Mouse (Mus musculus): ENCODE measurements around the gene Hdac4.
A peak's percentile ranks its signal among the peaks of the same experiment; 100 is the strongest.

The Hdac4 gene

GRCm38 (mm10) chr1:91915961-91916360 is 279.5 kb downstream of the Hdac4 start:
- DNase-seq = no peak

GRCm38 (mm10) chr1:91914648-91915047 is 280.9 kb downstream of the Hdac4 start:
- no peak for DNase-seq

DNA sequence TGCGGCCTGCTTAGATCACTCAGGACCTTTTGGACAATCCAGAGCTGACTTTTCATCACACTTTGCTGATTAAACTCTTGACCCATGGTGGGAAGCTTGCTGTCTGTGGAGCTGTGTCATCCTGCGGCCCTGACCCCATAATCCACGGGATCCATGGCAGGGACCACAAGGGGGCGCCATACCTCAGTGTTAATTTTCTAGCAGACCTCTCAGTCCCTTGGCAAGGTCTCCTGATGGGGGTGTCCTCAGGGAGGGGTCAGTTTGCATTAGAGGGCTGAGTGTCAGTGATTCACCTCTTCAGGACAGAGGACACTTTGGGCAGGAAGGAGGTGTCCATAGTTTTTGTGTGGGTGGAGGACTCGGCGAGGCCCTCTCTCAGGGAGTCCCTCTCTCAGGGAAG is 281.6 kb downstream of the Hdac4 start:
- peak; percentile 74 for DNase-seq

DNA sequence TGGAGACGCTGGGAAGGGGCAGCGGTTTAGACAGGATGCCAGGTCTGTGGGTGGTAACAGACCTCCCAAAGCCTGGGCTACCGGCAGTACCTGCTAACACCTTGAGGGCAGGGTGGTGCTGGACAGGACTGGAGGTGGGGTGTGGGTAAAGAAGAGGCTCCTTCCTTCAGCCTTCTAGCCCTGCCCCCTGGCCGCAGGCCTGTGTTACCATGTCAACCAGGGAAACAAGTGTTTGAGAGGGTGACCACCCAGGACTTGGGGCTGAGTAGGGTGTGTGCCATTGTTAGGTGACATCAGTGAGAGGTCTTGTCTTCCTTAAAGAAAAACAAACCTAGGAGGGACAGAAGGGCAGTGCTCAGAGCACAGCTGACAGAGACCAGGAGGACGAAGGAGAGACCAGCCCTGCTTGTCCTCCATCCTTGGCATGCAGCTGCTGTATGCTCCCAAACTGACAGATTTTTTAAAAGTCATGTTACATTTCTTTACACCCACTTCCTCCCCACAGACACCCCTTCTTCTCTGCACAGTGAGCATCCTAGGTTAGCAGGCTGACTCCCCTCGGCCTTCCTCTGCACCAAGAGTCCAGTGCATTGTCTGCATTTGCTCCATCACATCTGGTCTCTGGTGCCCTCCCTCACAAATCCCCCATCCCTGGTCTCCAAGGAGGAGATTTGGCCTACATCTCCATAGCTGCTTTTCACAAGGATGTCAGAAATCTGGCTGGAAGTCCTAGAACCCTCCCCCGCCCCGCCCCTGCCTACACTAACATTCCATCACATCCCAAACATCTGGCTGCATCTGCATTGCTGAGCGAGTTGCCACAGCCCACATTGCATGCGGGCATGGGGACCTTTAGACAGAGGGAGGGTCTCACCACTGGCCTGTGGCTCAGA is 283.0 kb downstream of the Hdac4 start:
- peak; percentile 47 for DNase-seq

DNA sequence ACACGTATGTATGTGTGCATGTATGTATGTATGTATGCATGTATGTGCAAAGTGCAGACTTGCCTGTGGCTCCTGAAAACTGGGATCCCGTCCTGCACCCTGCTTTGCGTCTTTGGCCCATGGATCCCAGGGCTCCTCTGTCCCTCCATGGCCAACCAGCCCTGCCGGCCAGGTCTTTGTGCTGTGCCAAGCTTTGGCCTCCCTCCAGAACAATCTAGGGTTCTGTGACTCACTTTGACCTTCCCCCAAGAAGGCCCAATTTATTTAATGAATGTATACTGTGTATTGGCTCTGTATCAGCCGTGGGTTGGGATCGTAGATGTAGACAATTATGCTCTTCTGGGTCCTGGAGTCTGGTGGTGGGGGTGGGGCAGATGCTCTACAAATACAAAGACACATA is 290.2 kb downstream of the Hdac4 start:
- no peak for DNase-seq

GRCm38 (mm10) chr1:91903241-91903981 is 292.1 kb downstream of the Hdac4 start:
- peak; percentile 63 for DNase-seq

- DNase-seq = no peak
These were observed 298.4 kb downstream of the Hdac4 start for GRCm38 (mm10) chr1:91897078-91897477.

DNA sequence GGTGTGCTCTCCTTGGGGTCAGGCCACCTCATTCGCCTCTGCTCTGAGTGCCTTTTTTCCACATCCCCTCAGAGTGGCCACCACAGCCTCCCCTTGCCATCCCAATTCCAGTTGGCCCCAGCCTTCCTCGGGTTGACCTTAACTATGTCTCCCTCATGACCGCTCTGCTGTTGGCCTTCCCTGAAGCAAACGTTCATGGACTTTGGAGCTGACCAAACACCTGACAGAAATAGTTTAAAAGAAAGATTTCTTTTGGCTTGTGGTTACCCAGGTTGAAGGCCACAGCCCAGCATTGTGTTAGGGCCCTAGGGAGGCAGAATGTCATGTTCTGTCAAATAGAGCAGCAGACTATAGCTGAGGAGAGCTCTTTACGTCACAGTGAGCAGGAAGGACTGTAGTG is 301.2 kb downstream of the Hdac4 start:
- DNase-seq = no peak

- DNase-seq = no peak
These were observed 301.9 kb downstream of the Hdac4 start for GRCm38 (mm10) chr1:91893598-91893997.

DNA sequence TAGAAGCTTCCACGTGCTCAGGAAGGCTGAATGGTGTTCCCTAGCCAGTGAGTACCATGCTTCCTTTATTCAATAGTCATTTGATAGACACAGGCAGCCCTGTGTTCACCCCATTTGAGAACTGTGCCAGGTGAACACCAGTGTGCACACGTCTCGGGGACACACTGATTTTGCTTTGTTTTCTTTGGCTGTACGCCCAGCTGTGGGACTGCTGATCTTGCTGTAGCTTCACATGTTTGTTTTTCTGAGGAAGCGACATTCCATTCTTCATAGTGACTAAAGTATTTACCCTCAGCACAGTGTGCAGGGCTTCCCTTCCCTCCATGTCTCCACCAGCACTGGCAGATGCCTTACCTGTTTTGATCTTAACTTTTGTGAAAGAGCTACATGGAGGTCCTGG is 312.4 kb downstream of the Hdac4 start:
- peak; percentile 17 for DNase-seq

DNA sequence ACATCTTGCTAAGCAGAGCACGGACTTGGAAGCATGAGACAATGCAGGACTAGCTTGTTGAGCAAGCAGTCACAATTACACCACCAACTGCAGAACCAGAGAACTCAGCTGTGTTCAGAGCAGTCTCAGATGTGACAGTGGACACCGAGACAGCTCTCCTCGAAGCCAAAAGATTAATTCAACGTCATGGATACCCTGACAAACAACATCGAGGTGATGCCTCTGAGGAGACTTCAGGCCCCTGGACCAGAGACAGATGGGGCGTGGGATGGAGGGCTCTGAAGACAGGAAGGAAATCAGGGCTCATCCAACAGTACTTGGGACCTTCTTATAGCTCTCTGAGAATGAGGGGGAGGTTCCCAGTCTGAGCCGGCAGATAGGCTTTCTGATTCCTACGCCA is 314.6 kb downstream of the Hdac4 start:
- DNase-seq = no peak

DNA sequence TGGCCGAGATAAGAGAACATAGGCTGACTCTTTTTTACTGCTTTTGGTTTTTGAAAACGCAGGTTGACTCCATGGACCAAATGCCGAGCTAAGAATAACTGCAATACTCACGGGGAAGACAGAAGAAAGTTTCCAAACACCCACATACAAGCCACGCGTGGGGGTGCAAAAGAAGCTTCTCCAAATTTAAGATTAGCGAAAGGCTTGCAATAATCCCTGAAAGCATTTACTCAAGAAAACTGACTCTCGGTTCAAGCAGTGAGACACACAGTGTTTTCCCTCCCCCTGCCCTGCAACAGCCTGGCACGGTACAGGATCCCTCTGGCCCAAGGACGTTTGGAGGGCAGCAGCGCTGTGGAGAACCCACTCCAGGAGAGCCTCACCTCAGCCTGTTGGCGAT is 315.3 kb downstream of the Hdac4 start:
- no peak for DNase-seq

All from lung, postnatal 36 days (tissue).